Mouse (Mus musculus) left cerebral cortex, postnatal 4 days (tissue): ENCODE measurements around the gene Arid5a. TPM values are rescaled to one million over a fixed set of nuclear protein-coding genes. Genes with fewer than 3 reads are reported as not detected.

Experiments used
- DNase-seq: peaks from one replicate; pipeline ENCODE4 v3.0.0-alpha.2; 2022
- intact Hi-C: fragments of 180-260 bp; cut with DNase I; formaldehyde crosslinking; loops from one replicate; pipeline ENCODE4 v1.15.1; 2025
- total RNA-seq, 2 experiments: library from RNA; stranded (reverse); gene quantifications; 2 replicates each; pipeline ENCODE4 v1.2.3; 2021

Gene Arid5a
- total RNA-seq = 1 to 10 TPM; 7.6 to 7.7 TPM

- intact Hi-C loops = no loop called here
- DNase-seq = peak; percentile 92
Measured at GRCm38 (mm10) chr1:36307495-36308280, at the start of gene Arid5a. Gene Arid5a, plus strand, starts transcription at chr1:36307733.

GRCm38 (mm10) chr1:36258631-36259030 lies 48.9 kb upstream of the Arid5a start:
- intact Hi-C loops = no loop called here
- DNase-seq = no peak

- intact Hi-C loops = no loop called here
- no peak for DNase-seq
Measured at GRCm38 (mm10) chr1:36259281-36259680, 48.3 kb upstream of the Arid5a start.

GRCm38 (mm10) chr1:36260418-36260817 lies 47.1 kb upstream of the Arid5a start:
- DNase-seq = no peak
- intact Hi-C loops = no loop called here

GRCm38 (mm10) chr1:36261708-36262504 lies 45.6 kb upstream of the Arid5a start:
- intact Hi-C loops = no loop called here
- DNase-seq = no peak

- DNase-seq = no peak
- intact Hi-C loops = no loop called here
Measured at GRCm38 (mm10) chr1:36263833-36264488, 43.6 kb upstream of the Arid5a start.

GRCm38 (mm10) chr1:36266293-36266692 lies 41.2 kb upstream of the Arid5a start:
- intact Hi-C loops = no loop called here
- peak; percentile 57 for DNase-seq

- intact Hi-C loops = no loop called here
- DNase-seq = no peak
Measured at GRCm38 (mm10) chr1:36267595-36267994, 39.9 kb upstream of the Arid5a start.

GRCm38 (mm10) chr1:36269121-36269795 lies 38.3 kb upstream of the Arid5a start:
- intact Hi-C loops = no loop called here
- no peak for DNase-seq

GRCm38 (mm10) chr1:36270666-36271065 lies 36.9 kb upstream of the Arid5a start:
- DNase-seq = no peak
- intact Hi-C loops = no loop called here

- no peak for DNase-seq
- intact Hi-C loops = no loop called here
Measured at GRCm38 (mm10) chr1:36271516-36272230, 35.9 kb upstream of the Arid5a start.

- intact Hi-C loops = no loop called here
- no peak for DNase-seq
Measured at GRCm38 (mm10) chr1:36272546-36272945, 35.0 kb upstream of the Arid5a start.

- intact Hi-C loops = no loop called here
- no peak for DNase-seq
Measured at GRCm38 (mm10) chr1:36273288-36273687, 34.2 kb upstream of the Arid5a start.

GRCm38 (mm10) chr1:36274455-36274854 lies 33.1 kb upstream of the Arid5a start, which contains the start of gene Neurl3:
Gene Neurl3, minus strand, starts transcription at chr1:36274679.
- intact Hi-C loops = no loop called here
- no peak for DNase-seq

- DNase-seq = no peak
- intact Hi-C loops = no loop called here
Measured at GRCm38 (mm10) chr1:36275635-36276389, 31.7 kb upstream of the Arid5a start.

GRCm38 (mm10) chr1:36277267-36278060 lies 30.1 kb upstream of the Arid5a start:
- DNase-seq = peak; percentile 75
- intact Hi-C loops = no loop called here

GRCm38 (mm10) chr1:36279202-36279601 lies 28.3 kb upstream of the Arid5a start:
- intact Hi-C loops = no loop called here
- peak; percentile 85 for DNase-seq

- intact Hi-C loops = no loop called here
Measured at GRCm38 (mm10) chr1:36280938-36281337, 26.6 kb upstream of the Arid5a start.

GRCm38 (mm10) chr1:36281849-36282248 lies 25.7 kb upstream of the Arid5a start:
- no peak for DNase-seq
- intact Hi-C loops = no loop called here

More at GRCm38 (mm10) chr1:36280938-36281337, 26.6 kb upstream of the Arid5a start:
- no peak for DNase-seq
